Mouse (Mus musculus): Measurements from ENCODE around the gene Slmap. TPM values are rescaled to one million over a fixed set of nuclear protein-coding genes. Genes with fewer than 3 reads are reported as not detected.

Gene Slmap
- polyA plus RNA-seq, 1 experiment from 2014 or later, result 25.5 TPM

DNA sequence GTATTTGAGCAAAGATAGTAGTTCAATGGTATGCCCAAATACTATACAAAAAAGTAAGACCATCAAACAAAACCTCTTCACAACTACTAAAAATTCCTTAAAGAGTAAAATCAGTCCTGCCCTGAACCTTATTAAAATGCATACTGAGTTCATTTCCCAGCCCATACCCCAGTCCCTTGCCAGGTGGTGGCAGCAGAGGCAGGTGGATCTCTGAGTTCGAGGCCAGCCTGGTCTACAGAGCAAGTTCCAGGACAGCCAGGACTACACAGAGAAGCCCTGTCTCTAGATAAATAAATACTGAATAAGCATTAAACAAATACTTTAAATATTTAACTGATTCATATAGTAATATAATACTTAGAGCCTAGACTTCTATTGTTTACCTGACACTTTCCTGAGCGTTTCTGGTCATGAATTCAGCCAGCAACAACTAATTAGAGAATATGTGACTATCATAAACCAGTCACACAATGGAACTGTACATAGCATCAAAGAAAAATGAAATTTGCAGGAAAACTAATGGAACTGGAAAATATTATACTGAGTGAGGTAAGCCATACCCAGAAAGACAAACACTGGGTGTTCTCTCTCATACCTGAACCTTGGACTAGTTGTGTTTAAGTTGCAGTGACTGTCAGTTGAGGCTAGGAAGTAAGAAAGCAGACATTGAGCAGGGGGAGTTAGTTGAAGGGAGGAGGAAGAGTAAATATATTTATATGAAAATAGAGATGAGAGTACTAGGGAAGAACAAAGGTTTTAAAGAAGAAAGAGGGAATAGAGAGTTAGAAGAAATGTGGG lies 34.4 kb downstream of the Slmap start:
- Histone ChIP-seq H3K36me3 (ENCODE audit: control insufficient read depth, insufficient read depth, low read length) (no peaks in the 10 kb centered on the region), H3K27me3 (ENCODE audit: control insufficient read depth, insufficient read depth, low read length) (no peaks in the 10 kb centered on the region), H3K9me3 (ENCODE audit: control insufficient read depth, low read length) (no peaks in the 10 kb centered on the region), H3K9ac (ENCODE audit: low read length) (no peak overlapping the region), H3K4me1 (replicated peaks; ENCODE audit: control insufficient read depth, insufficient read depth, low read length) (no peaks in the 10 kb centered on the region), H3K4me3 (ENCODE audit: low read depth, low read length) (no peak overlapping the region), H3K4me2 (ENCODE audit: low read depth, low read length, severe bottlenecking) (no peak overlapping the region), H3K27ac (ENCODE audit: low read depth, low read length) (no peak overlapping the region)
- ATAC-seq (replicated peaks; ENCODE audit: low FRiP score), result no peak
- no peak for DNase-seq (ENCODE audit: low spot score)
- WGBS, result 89% methylated on average over 2 of the region's 2 CpGs

DNA sequence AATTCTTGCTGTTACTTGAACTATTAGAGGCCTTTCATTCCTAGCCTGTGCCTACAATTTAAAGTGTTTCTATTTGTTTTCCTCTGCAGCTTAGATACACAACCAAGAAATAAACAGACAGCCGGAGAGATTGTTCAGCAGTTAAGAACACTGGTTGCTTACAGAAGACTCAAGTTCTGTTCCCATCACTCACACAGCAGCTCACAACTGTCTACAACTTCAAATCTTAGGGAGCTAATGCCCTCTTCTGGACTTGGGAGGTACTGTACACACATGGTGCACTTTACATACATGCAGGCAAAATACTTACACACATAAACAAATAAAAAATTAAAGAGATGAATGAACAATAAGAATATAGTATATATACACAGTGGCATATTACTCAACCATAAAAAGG lies 39.7 kb downstream of the Slmap start:
- H3K4me1 ChIP-seq (replicated peaks; ENCODE audit: control insufficient read depth, insufficient read depth, low read length), result no peaks in the 10 kb centered on the region
- H3K36me3 ChIP-seq (ENCODE audit: control insufficient read depth, insufficient read depth, low read length), result no peaks in the 10 kb centered on the region
- no peak overlapping the region for H3K9ac ChIP-seq (ENCODE audit: low read length)
- no peak overlapping the region for H3K4me2 ChIP-seq (ENCODE audit: low read depth, low read length, severe bottlenecking)
- ATAC-seq (replicated peaks; ENCODE audit: low FRiP score) (no peak), DNase-seq (ENCODE audit: low spot score) (no peak)
- WGBS, result 95% methylated on average over 1 of the region's 1 CpGs
- H3K27ac ChIP-seq (ENCODE audit: low read depth, low read length), result no peak overlapping the region
- no peak overlapping the region for H3K4me3 ChIP-seq (ENCODE audit: low read depth, low read length)
- H3K27me3 ChIP-seq (ENCODE audit: control insufficient read depth, insufficient read depth, low read length), result no peaks in the 10 kb centered on the region
- H3K9me3 ChIP-seq (ENCODE audit: control insufficient read depth, low read length), result no peaks in the 10 kb centered on the region

DNA sequence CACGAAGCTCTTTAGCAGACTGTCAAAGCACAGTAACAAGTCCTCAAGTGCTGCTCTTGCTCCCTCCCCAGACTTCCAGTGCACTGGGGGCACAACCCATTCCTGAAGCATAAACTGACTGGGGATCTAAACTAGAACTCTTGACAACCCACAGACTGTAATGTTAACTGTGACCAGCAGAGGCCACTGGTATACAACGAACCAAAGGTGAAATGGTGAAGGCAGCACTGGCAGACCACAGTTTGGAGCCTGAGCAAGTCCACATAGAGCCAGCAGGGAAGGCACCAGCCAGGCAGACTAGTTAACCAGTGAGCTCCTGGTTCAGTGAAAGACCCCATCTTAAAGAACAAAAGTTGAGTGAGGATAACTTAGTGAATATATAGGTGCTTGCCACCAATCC lies 43.6 kb downstream of the Slmap start:
- Histone ChIP-seq H3K27me3 (ENCODE audit: control insufficient read depth, insufficient read depth, low read length) (no peaks in the 10 kb centered on the region), H3K4me1 (replicated peaks; ENCODE audit: control insufficient read depth, insufficient read depth, low read length) (no peaks in the 10 kb centered on the region), H3K9me3 (ENCODE audit: control insufficient read depth, low read length) (no peaks in the 10 kb centered on the region), H3K36me3 (ENCODE audit: control insufficient read depth, insufficient read depth, low read length) (no peaks in the 10 kb centered on the region), H3K4me2 (ENCODE audit: low read depth, low read length, severe bottlenecking) (no peak overlapping the region), H3K9ac (ENCODE audit: low read length) (no peak overlapping the region), H3K4me3 (ENCODE audit: low read depth, low read length) (no peak overlapping the region), H3K27ac (ENCODE audit: low read depth, low read length) (no peak overlapping the region)
- DNase-seq (ENCODE audit: low spot score) (peak; percentile 73), ATAC-seq (replicated peaks; ENCODE audit: low FRiP score) (no peak)
- 30% methylated on average over 2 of the region's 2 CpGs for WGBS

DNA sequence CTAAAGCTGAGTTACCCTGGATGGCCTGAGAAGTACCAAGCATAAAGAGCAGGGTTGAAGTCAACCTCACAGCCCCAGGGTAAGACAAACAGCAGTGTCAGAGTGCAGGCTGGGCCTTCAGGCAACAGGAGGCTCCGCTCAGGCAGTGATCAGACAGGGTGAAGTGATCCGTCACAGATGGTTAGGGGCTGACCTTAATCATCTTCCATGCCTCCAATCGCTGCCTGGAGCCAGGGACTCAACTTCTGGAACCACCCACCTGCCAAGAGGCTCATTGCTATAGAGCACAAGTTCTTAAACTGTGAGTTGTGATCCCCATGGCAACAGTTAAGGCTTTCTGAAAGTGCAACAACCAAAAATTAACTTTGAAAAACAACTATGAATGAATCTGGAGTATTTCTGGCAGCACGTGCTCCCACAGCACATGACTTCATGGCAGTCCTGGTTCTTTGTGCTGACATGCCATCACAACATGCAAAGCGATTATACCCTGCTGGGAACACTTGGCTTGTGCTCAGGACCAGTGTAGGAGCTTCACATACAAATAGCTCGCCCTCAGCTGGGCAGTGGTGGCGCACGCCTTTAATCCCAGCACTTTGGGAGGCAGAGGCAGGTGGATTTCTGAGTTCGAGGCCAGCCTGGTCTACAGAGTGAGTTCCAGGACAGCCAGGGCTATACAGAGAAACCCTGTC lies 46.3 kb downstream of the Slmap start:
- Histone ChIP-seq H3K27ac (ENCODE audit: low read depth, low read length) (no peak overlapping the region), H3K4me1 (replicated peaks; ENCODE audit: control insufficient read depth, insufficient read depth, low read length) (no peaks in the 10 kb centered on the region), H3K9me3 (ENCODE audit: control insufficient read depth, low read length) (no peaks in the 10 kb centered on the region), H3K9ac (ENCODE audit: low read length) (no peak overlapping the region), H3K4me2 (ENCODE audit: low read depth, low read length, severe bottlenecking) (no peak overlapping the region), H3K27me3 (ENCODE audit: control insufficient read depth, insufficient read depth, low read length) (no peaks in the 10 kb centered on the region), H3K4me3 (ENCODE audit: low read depth, low read length) (no peak overlapping the region), H3K36me3 (ENCODE audit: control insufficient read depth, insufficient read depth, low read length) (no peaks in the 10 kb centered on the region)
- ATAC-seq (replicated peaks; ENCODE audit: low FRiP score), result no peak
- no peak for DNase-seq (ENCODE audit: low spot score)
- 74% methylated on average over 9 of the region's 9 CpGs for WGBS

DNA sequence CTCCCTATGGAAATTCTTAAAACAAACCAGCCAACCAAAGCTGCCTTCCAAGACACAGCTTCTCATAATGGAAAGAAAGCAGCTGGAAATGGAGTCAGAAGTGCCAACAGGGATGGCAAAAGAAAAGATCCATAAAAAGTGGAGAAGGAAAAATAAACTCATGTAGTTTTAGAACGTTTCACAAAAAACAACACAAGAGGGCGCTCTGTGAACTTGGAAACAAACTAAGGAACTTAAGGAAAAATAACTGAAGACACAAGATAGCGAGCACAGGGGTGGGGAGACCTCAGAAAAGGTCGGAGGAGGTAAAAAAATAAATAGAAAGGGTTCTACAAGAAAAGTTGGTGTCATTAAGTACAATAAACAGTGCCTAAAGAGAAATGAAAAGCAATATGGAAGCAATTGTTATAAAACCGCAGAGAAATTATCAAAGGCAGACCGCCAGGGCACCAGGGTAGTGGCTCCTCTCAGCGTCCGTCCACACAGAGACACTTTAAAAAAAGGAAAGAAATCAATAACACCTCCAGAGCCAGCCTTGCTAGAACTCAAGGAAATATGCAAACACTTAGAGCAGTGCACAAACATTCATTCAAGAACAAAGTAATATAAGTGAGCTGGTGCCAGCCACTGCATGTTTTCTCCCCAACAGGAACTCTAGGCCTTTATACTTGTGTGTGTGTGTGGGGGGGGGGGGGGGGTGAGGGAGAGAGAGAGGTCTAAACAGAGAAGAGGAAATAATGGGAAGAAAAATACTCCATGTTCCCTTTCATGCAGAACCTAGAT lies 48.1 kb downstream of the Slmap start:
- 53% methylated on average over 8 of the region's 8 CpGs for WGBS

DNA sequence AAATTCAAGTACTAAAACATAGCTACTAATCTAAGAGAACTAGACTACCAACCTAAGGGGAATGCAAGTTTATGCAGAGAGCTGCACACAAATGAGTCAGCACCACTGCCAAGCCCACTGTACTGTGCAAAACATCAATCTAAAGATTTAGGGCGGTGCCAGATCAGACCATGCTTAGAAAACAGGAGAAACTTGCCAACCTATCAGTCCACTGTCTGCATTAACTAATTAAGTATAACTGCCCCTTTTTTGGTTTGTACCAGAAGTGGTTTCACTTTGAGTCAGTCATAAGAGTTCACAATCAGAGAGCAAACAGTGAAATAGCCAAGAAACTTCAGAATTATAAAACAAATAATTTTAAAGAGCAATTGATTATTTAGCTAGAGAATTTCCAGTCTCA lies 53.3 kb downstream of the Slmap start:
- Histone ChIP-seq H3K4me3 (ENCODE audit: low read depth, low read length) (no peak overlapping the region), H3K4me2 (ENCODE audit: low read depth, low read length, severe bottlenecking) (no peak overlapping the region), H3K9ac (ENCODE audit: low read length) (no peak overlapping the region), H3K27ac (ENCODE audit: low read depth, low read length) (no peak overlapping the region), H3K36me3 (ENCODE audit: control insufficient read depth, insufficient read depth, low read length) (no peaks in the 10 kb centered on the region), H3K9me3 (ENCODE audit: control insufficient read depth, low read length) (no peaks in the 10 kb centered on the region), H3K4me1 (replicated peaks; ENCODE audit: control insufficient read depth, insufficient read depth, low read length) (no peaks in the 10 kb centered on the region), H3K27me3 (ENCODE audit: control insufficient read depth, insufficient read depth, low read length) (no peaks in the 10 kb centered on the region)
- WGBS, result 100% methylated on average over 1 of the region's 1 CpGs
- ATAC-seq (replicated peaks; ENCODE audit: low FRiP score) (no peak), DNase-seq (ENCODE audit: low spot score) (no peak)

More for the DNA sequence above, 48.1 kb downstream of the Slmap start:
- Histone ChIP-seq H3K27me3 (ENCODE audit: control insufficient read depth, insufficient read depth, low read length) (no peaks in the 10 kb centered on the region), H3K4me1 (replicated peaks; ENCODE audit: control insufficient read depth, insufficient read depth, low read length) (no peaks in the 10 kb centered on the region), H3K9me3 (ENCODE audit: control insufficient read depth, low read length) (no peaks in the 10 kb centered on the region), H3K36me3 (ENCODE audit: control insufficient read depth, insufficient read depth, low read length) (no peaks in the 10 kb centered on the region), H3K27ac (ENCODE audit: low read depth, low read length) (no peak overlapping the region), H3K4me3 (ENCODE audit: low read depth, low read length) (no peak overlapping the region), H3K9ac (ENCODE audit: low read length) (no peak overlapping the region), H3K4me2 (ENCODE audit: low read depth, low read length, severe bottlenecking) (no peak overlapping the region)
- DNase-seq (ENCODE audit: low spot score) (no peak), ATAC-seq (replicated peaks; ENCODE audit: low FRiP score) (no peak)

DNA sequence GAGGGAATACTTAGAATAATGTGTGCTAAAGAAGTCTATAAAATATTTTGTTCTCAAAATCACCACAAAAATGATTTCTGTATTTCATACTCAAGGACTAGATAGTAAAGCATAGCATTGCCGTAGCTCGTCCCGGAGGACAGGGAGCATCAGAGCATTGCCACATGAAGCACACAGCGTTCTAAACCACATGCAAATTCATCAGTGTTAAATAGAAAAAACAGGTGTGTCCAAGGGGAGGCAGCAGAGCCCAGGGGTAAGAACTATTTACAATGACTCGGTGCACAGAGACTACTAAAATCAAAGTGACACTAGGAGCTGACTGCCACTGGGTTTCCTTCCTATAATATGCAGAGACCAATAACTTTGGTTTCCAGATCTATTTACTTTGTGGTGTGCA lies 57.0 kb downstream of the Slmap start:
- H3K27ac ChIP-seq (ENCODE audit: low read depth, low read length), result no peak overlapping the region

DNA sequence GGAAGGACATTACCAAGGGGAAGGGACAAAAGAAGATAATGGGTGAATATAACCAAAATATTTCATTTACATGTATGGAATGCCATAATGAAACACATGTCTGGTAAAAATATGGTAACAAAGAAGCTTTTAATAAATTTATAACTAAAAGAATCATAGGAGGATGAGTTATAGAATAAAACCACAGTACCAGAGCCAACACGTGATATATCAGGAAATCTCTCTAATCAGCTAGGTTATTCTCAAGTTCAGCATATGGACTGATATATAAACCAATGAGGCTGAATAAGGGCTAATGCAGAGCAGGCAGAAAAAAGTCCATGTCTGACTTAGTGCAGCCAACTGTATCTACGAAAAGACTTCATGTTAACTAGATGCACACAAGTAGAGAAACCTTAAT lies 58.3 kb downstream of the Slmap start:
- H3K9ac ChIP-seq (ENCODE audit: low read length), result no peak overlapping the region
- whole genome bisulfite sequencing, result 97% methylated on average over 2 of the region's 2 CpGs
- H3K9me3 ChIP-seq (ENCODE audit: control insufficient read depth, low read length), result no peaks in the 10 kb centered on the region
- no peaks in the 10 kb centered on the region for H3K4me1 ChIP-seq (replicated peaks; ENCODE audit: control insufficient read depth, insufficient read depth, low read length)
- no peak overlapping the region for H3K4me3 ChIP-seq (ENCODE audit: low read depth, low read length)
- ATAC-seq (replicated peaks; ENCODE audit: low FRiP score) (no peak), DNase-seq (ENCODE audit: low spot score) (no peak)
- H3K4me2 ChIP-seq (ENCODE audit: low read depth, low read length, severe bottlenecking), result no peak overlapping the region
- H3K27me3 ChIP-seq (ENCODE audit: control insufficient read depth, insufficient read depth, low read length), result no peaks in the 10 kb centered on the region
- no peaks in the 10 kb centered on the region for H3K36me3 ChIP-seq (ENCODE audit: control insufficient read depth, insufficient read depth, low read length)
- no peak overlapping the region for H3K27ac ChIP-seq (ENCODE audit: low read depth, low read length)

More for the DNA sequence above, 57.0 kb downstream of the Slmap start:
- Histone ChIP-seq H3K4me3 (ENCODE audit: low read depth, low read length) (no peak overlapping the region), H3K9me3 (ENCODE audit: control insufficient read depth, low read length) (no peaks in the 10 kb centered on the region), H3K27me3 (ENCODE audit: control insufficient read depth, insufficient read depth, low read length) (no peaks in the 10 kb centered on the region), H3K4me1 (replicated peaks; ENCODE audit: control insufficient read depth, insufficient read depth, low read length) (no peaks in the 10 kb centered on the region), H3K4me2 (ENCODE audit: low read depth, low read length, severe bottlenecking) (no peak overlapping the region), H3K9ac (ENCODE audit: low read length) (no peak overlapping the region), H3K36me3 (ENCODE audit: control insufficient read depth, insufficient read depth, low read length) (no peaks in the 10 kb centered on the region)
- WGBS, result 94% methylated on average over 5 of the region's 5 CpGs
- DNase-seq (ENCODE audit: low spot score), result no peak
- ATAC-seq (replicated peaks; ENCODE audit: low FRiP score), result no peak
